Mouse (Mus musculus) stomach, postnatal 0 days (tissue): Measurements from ENCODE around the gene Syf2.
A peak's percentile ranks its signal among the peaks of the same experiment; 100 is the strongest.

ENCODE experiments used
- CTCF ChIP-seq: IDR thresholded peaks from 2 replicates; pipeline ENCODE4 v1.5.1; 2016; ENCODE audit warnings: antibody characterized with exemption, low read depth, mild to moderate bottlenecking, moderate library complexity
- EP300 ChIP-seq: optimal IDR thresholded peaks from 2 replicates; pipeline ENCODE3; 2016; ENCODE audit warnings: antibody characterized with exemption

DNA sequence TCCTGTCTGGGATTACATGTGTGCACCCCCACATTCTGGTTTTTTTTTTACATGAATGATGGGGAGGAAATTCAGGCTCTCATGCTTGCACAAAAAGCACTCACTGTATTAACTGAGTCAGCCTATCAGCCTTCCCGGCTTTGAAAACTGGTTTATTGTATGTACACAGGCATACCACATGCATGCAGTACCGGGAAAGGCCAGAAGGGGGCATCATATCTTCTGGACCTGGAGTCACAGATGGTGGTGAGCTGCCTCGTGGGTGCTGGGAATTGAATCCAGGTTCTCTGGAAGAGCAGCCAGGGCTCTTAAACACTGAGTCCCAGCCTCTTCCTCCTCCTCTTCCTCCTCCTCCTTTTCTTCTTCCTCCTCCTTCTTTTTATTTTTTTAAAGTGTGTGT lies 53.9 kb downstream of the Syf2 start:
- TF ChIP-seq CTCF = peak; percentile 60
- no peak for TF ChIP-seq EP300
